ENCODE assay signal across 8 mouse cellular contexts in genomic region chr9:71591938-71592548, GRCm38 (mm10). TPM values are rescaled to one million over a fixed set of nuclear protein-coding genes. Genes with fewer than 3 reads are reported as not detected.
DNase-seq lines count a peak whose midpoint lies in the region; ATAC-seq and TF ChIP-seq lines count a peak whose summit lies in the region.

Gene Myzap, minus strand, starts transcription at chr9:71592360.

- peak; percentile 86 for DNase-seq in CD4-positive helper T cell, adult 2 months (ENCODE audit: low read depth, low spot score)
- DNase-seq in brain, embryonic 14.5 days (ENCODE audit: low read depth): peak; percentile 83
- DNase-seq in fibroblast of lung, adult 2 months (ENCODE audit: low read depth): peak; percentile 36
- peak; percentile 96 for DNase-seq in kidney, postnatal 10 days
- peak; percentile 9 for DNase-seq in telencephalon, adult 2 months (ENCODE audit: low read depth, low spot score)

- peaks cover 13% of the 10 kb centered on the region for H3K36me3 ChIP-seq in heart, embryonic 13.5 days
- no peaks in the 10 kb centered on the region for H3K36me3 ChIP-seq in liver, embryonic 15.5 days (replicated peaks)
- no peaks in the 10 kb centered on the region for H3K36me3 ChIP-seq in neural tube, embryonic 12.5 days

- peak within 1 kb of the TSS; percentile 92 for H3K9ac ChIP-seq in heart, embryonic 13.5 days
- H3K9ac ChIP-seq in liver, embryonic 15.5 days: peak within 1 kb of the TSS; percentile 37; the same call in 1 of the 2 replicates
- H3K9ac ChIP-seq in neural tube, embryonic 12.5 days: peak within 1 kb of the TSS; percentile 64

- H3K4me2 ChIP-seq in heart, embryonic 13.5 days: peak within 1 kb of the TSS; percentile 89
- peak within 1 kb of the TSS; percentile 69 for H3K4me2 ChIP-seq in liver, embryonic 15.5 days
- H3K4me2 ChIP-seq in neural tube, embryonic 12.5 days (replicated peaks): peak within 1 kb of the TSS; percentile 94

- peak within 1 kb of the TSS; percentile 81 for H3K4me3 ChIP-seq in heart, embryonic 13.5 days
- peak within 1 kb of the TSS; percentile 54 for H3K4me3 ChIP-seq in liver, embryonic 15.5 days (replicated peaks)
- peak within 1 kb of the TSS; percentile 51 for H3K4me3 ChIP-seq in neural tube, embryonic 12.5 days

- no peak for TF ChIP-seq POLR2A in brain, embryonic 14.5 days (IDR thresholded peaks at IDR 0.05; ENCODE audit: borderline replicate concordance, extremely low read depth, insufficient read depth, insufficient read length, poor library complexity, severe bottlenecking)

- WGBS in heart, embryonic 13.5 days: 2% methylated on average over 29 of the region's 29 CpGs
- WGBS in liver, embryonic 15.5 days (ENCODE audit: insufficient replicate concordance): 2% methylated on average over 29 of the region's 29 CpGs
- 3% methylated on average over 29 of the region's 29 CpGs for WGBS in neural tube, embryonic 12.5 days

- no peaks in the 10 kb centered on the region for H3K27me3 ChIP-seq in heart, embryonic 13.5 days (replicated peaks)
- H3K27me3 ChIP-seq in liver, embryonic 15.5 days: peaks cover 23% of the 10 kb centered on the region
- H3K27me3 ChIP-seq in neural tube, embryonic 12.5 days (replicated peaks): peaks cover 16% of the 10 kb centered on the region

- H3K27ac ChIP-seq in heart, embryonic 13.5 days (replicated peaks): peak within 1 kb of the TSS; percentile 90
- no peak within 1 kb of the TSS for H3K27ac ChIP-seq in liver, embryonic 15.5 days (replicated peaks)
- no peak within 1 kb of the TSS for H3K27ac ChIP-seq in neural tube, embryonic 12.5 days

- TF ChIP-seq CTCF in brain, embryonic 14.5 days (IDR thresholded peaks at IDR 0.05; ENCODE audit: borderline replicate concordance, extremely low read depth, insufficient read depth, insufficient read length): no peak

- H3K9me3 ChIP-seq in heart, embryonic 13.5 days: no peaks in the 10 kb centered on the region
- no peaks in the 10 kb centered on the region for H3K9me3 ChIP-seq in liver, embryonic 15.5 days (replicated peaks)
- H3K9me3 ChIP-seq in neural tube, embryonic 12.5 days: no peaks in the 10 kb centered on the region

- ATAC-seq in heart, embryonic 13.5 days (ENCODE audit: extremely low read depth, insufficient number of reproducible peaks, low FRiP score, low TSS enrichment): peak; percentile 70
- peak; percentile 70 for ATAC-seq in liver, embryonic 15.5 days (ENCODE audit: insufficient read depth)
- peak; percentile 83 for ATAC-seq in neural tube, embryonic 12.5 days (ENCODE audit: low FRiP score, low read depth)

- peaks cover 73% of the 10 kb centered on the region for H3K4me1 ChIP-seq in heart, embryonic 13.5 days
- peaks cover 13% of the 10 kb centered on the region for H3K4me1 ChIP-seq in liver, embryonic 15.5 days (replicated peaks)
- H3K4me1 ChIP-seq in neural tube, embryonic 12.5 days: no peaks in the 10 kb centered on the region; the same call in 1 of the 2 replicates

RNA-seq across cellular contexts. Expression of gene Myzap, which starts in this region (rescaled TPM):
- 2.4 and 2.9 TPM in 2 replicates for polyA plus RNA-seq in brain, embryonic 14.5 days (2012; rRNA removed)
- polyA plus RNA-seq in heart, embryonic 13.5 days (2015; fragmentation: Nextera tagmentation; extraction: Ambion mirVana): 72.1 and 74.6 TPM in 2 replicates
- polyA plus RNA-seq in liver, embryonic 15.5 days (2015; fragmentation: Nextera tagmentation; extraction: Ambion mirVana): 2.2 and 2.7 TPM in 2 replicates
- polyA plus RNA-seq in neural tube, embryonic 12.5 days (2016; fragmentation: Nextera tagmentation; extraction: Ambion mirVana): 5.3 and 5.4 TPM in 2 replicates

Comparison
In these comparisons a context has a peak if more than half of its experiments do, and no peak if none do; other contexts are left out.
1. RNA of gene Myzap (polyA plus RNA-seq): 72.1 to 74.6 TPM in heart, embryonic 13.5 days; 5.3 to 5.4 TPM in neural tube, embryonic 12.5 days, 2.4 to 2.9 TPM in brain, embryonic 14.5 days and 2.2 to 2.7 TPM in liver, embryonic 15.5 days; every median in the first group is over 10 times any median in the second.
2. DNase-seq: peak in every context shown above with its lines; median percentile 96 in kidney, postnatal 10 days; 86 in CD4-positive helper T cell, adult 2 months; 83 in brain, embryonic 14.5 days; 36 in fibroblast of lung, adult 2 months; 9 in telencephalon, adult 2 months.
3. H3K9ac ChIP-seq: peak in every context shown above with its lines; median percentile 92 in heart, embryonic 13.5 days; 64 in neural tube, embryonic 12.5 days; 37 in liver, embryonic 15.5 days.
4. Peak in every context shown above with its lines, with median percentiles within 50 percentile points of each other: ATAC-seq, H3K4me2 ChIP-seq and H3K4me3 ChIP-seq.